25 mouse cellular contexts compared by ENCODE assay signal in the genomic region with DNA sequence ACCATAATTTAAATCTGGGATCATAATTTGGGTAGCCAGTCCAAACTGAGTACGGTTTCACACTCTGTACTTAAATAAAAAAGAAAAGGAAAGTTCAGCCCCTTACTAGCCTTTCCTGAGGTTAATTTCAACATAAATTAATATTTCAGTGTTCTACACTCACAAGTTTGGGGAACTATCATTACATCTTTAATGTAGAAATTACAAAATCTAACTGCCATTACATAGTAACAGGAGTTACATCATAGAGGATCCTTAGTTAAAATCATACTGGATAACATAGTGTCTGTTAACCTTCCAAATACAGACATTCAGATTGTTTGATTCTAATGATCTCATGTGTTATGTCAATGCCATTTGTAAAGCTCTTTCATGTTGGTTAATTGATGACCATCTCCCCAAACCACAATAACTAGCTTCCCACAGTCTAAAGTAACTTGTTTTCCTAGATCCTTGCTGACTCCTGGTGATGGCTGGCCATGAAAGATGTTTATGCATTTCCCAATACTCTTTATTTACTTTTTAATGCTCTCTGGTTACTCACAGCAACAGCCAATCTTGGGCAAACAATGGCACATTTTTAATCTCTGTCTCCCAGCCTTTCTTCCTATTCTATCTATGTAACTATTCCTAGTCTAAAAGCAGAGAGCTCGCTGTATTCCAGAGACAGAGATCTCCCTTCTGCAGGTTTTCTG.
"Had no signal": no experiment of that assay in that cellular context is flagged by ENCODE, and none has a peak within 500 bp of the region (broad histone marks: within the 10 kb centered on the region; RNA-seq: fewer than 3 reads in every experiment).

No protein-coding gene starts in this region.

- H3K36me3 ChIP-seq: heart, embryonic 13.5 days; heart, embryonic 15.5 days; hindbrain, embryonic 13.5 days; hindbrain, embryonic 15.5 days; limb, embryonic 10.5 days; limb, embryonic 12.5 days; liver, embryonic 13.5 days had no signal

- H3K4me3 ChIP-seq: gastrocnemius, adult 2 months; heart, adult 2 months; heart, embryonic 13.5 days; heart, embryonic 15.5 days; hindbrain, embryonic 13.5 days; hindbrain, embryonic 15.5 days; layer of hippocampus, adult 2 months; left cerebral cortex, adult 2 months; limb, embryonic 10.5 days; limb, embryonic 12.5 days; liver, embryonic 13.5 days had no signal

- H3K4me1 ChIP-seq: heart, embryonic 13.5 days; heart, embryonic 15.5 days; hindbrain, embryonic 13.5 days; hindbrain, embryonic 15.5 days; limb, embryonic 10.5 days; limb, embryonic 12.5 days; liver, embryonic 13.5 days had no signal

- H3K9me3 ChIP-seq: heart, embryonic 13.5 days; heart, embryonic 15.5 days; hindbrain, embryonic 13.5 days; hindbrain, embryonic 15.5 days; limb, embryonic 10.5 days; limb, embryonic 12.5 days; liver, embryonic 13.5 days had no signal

- H3K27me3 ChIP-seq: heart, embryonic 13.5 days; heart, embryonic 15.5 days; hindbrain, embryonic 13.5 days; hindbrain, embryonic 15.5 days; limb, embryonic 12.5 days; liver, embryonic 13.5 days had no signal

- H3K4me2 ChIP-seq: heart, embryonic 11.5 days; heart, embryonic 13.5 days; heart, embryonic 15.5 days; hindbrain, embryonic 13.5 days; hindbrain, embryonic 15.5 days; limb, embryonic 12.5 days; liver, embryonic 11.5 days; liver, embryonic 13.5 days had no signal

- DNase-seq: gastrocnemius, adult 2 months; gastrocnemius, postnatal 10 days; gastrocnemius, postnatal 25 days; heart, adult 11 months; heart, adult 2 months; heart, postnatal 14 days; heart, postnatal 36 days; kidney, adult 11 months; kidney, adult 8-10 months; kidney, postnatal 10 days; kidney, postnatal 25 days; kidney, postnatal 4 days; liver, embryonic 13.5 days had no signal

- H3K27ac ChIP-seq: gastrocnemius, adult 2 months; heart, adult 2 months; heart, embryonic 13.5 days; heart, embryonic 15.5 days; hindbrain, embryonic 13.5 days; hindbrain, embryonic 15.5 days; hindbrain, postnatal 0 days; layer of hippocampus, adult 2 months; left cerebral cortex, adult 2 months; limb, embryonic 10.5 days; limb, embryonic 12.5 days; liver, embryonic 13.5 days had no signal

- ATAC-seq: hindbrain, postnatal 0 days; intestine, embryonic 16.5 days had no signal

- H3K9ac ChIP-seq: heart, embryonic 13.5 days; heart, embryonic 15.5 days; hindbrain, embryonic 13.5 days; hindbrain, embryonic 15.5 days; limb, embryonic 12.5 days; liver, embryonic 13.5 days had no signal
